Mouse (Mus musculus) MN1 (cell line): ENCODE results near the gene Dennd4a.

Experiments used
- DNase-seq: peaks from one replicate; pipeline ENCODE4 v3.0.0-alpha.2; 2016; ENCODE audit warnings: low spot score

The Dennd4a gene

DNA sequence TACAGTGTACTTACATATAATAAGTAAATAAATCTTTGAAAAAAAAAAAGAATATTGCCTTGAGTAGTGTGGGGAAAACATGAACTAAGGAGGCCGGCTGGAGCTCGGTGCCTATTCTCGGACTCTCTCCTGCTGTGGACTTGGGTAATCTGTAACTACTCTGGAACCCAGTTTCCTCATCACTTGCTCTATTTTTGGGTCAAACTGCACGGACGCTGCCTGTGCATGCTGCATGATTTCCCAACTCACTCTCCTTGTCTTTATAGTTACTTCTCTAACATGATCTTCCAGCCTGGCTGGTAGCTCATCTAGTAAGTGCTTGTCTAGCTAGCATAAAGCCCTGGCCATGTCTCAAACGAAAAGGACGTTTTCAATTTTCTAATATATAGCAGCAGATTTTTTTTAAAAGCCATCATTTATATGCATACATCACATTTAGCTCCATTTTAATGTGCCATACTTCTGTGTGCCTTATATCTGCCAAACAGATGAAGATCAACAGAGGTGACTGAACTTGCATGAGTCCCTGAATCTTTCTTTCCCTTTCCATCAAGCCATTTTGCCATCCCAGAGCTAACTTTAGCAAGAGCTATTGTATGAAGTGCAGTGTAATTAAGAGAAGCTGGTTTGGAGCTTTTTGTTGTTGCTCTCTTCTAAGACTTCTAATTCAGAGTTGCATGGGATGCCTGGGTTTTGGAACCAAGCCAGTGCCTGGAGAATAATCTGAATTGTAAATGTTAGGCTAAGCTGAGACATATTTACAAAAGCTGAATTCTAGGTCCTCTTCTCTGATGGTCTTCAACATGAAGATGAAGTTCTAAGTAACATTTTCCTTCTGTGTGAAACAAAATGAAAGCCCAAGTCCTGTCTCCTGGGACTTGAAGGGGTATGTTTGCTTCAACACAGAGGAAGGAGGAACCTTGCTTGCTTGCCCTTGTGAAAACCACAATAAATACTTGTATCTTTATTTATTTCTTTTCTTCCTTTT is 20.2 kb upstream of the Dennd4a start:
- DNase-seq, result no peak

DNA sequence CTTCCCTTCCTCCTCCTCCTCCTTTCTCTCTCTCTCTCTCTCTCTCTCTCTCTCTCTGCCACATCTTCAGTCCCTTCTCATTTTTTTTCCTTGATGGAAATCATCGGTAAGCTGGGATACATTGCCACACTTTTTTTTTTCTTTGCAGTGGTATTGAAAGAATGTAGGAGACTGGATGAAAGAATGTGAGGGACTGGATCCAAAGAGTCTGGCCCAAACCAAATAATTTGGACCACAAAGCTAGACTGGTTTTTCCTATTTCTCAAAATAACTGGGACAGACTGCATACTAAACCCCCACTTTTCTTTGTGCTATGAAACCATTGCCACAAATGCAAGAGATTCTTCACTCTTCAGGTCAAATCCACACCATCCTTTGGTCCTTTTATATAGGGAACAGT is 19.5 kb upstream of the Dennd4a start:
- DNase-seq, result no peak

DNA sequence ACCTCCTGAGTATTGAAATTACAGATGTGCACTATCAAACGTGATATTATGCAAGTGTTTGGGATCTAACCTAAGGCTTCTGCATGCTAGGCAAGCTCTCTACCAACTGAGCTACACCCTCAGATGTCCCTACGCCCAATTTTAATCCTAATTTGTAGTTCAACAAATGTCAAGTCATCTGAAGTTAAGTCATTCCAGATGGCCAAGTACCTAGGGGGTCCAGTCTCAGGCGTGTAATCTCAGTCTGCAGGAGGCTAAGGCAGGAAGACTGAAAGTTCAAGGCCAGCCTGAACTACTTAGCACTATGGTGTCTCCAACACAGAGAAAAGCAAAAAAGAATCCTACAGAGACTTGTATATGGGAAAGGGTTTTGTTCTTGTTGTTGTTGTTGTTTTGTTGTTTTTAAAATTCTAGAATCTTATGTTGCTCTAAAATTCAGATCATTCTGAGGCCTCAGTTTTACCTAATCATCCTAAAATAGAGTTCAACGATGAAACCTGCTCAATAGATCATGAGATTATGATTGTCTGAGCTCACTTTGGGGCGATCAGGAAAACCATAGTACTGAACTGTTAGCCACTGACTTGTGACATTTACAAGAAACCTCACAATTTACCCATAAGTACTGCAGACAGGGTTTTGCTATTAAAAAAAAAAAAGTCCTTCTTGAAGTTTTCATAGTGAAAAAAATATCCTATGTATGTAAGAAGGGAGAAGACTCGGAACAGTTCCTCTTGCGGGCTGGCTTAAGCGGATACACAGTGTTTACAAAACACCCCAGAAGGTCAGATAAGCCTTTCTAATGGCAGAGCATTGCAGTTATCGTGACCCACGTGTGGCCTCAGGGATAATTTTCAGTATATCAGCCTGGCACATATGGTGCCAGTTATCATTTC is 18.5 kb upstream of the Dennd4a start:
- no peak for DNase-seq

- DNase-seq, result no peak
These were observed 17.9 kb upstream of the Dennd4a start for GRCm38 (mm10) chr9:64793275-64793590.

- DNase-seq, result no peak
These were observed 17.3 kb upstream of the Dennd4a start for GRCm38 (mm10) chr9:64793794-64794193.

- DNase-seq, result no peak
These were observed 16.4 kb upstream of the Dennd4a start for GRCm38 (mm10) chr9:64794448-64795420.

DNA sequence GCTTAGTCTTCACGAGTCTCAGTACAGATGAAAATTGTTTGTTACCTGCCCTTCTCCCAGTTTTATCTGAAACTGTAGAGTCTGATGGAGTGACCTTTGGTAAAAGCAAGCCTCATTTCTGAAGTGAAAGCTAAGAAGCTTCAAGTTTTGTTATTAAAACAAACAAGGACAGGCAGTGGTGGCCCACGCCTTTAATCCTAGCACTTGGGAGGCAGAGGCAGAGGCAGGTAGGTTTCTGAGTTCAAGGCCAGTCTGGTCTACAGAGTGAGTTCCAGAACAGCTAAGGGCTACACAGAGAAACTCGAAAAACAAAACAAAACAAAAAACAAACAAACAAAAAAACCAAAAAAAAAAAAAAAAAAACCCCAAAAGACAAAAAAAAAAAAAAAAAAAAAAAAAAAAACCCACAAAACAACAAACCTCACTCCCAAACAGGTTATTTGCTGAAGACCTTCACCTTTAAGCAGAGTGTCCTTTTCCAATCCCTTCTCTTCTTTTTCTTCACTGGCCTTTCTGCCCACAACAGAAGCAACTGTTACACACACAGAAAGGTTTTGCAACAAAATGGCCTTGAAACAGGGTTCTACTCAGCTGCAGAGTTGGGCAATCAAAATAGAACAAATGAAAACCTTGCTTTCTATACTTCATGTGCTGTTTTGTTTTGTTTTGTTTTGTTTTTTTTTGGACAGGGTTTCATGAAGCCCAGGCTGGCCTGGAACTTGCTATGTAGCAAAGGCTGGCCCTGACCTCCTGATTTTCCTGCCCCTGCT is 15.1 kb upstream of the Dennd4a start:
- DNase-seq, result no peak

- no peak for DNase-seq
These were observed 13.7 kb upstream of the Dennd4a start for GRCm38 (mm10) chr9:64797392-64797791.

- DNase-seq, result no peak
These were observed 13.0 kb upstream of the Dennd4a start for GRCm38 (mm10) chr9:64798099-64798498.

DNA sequence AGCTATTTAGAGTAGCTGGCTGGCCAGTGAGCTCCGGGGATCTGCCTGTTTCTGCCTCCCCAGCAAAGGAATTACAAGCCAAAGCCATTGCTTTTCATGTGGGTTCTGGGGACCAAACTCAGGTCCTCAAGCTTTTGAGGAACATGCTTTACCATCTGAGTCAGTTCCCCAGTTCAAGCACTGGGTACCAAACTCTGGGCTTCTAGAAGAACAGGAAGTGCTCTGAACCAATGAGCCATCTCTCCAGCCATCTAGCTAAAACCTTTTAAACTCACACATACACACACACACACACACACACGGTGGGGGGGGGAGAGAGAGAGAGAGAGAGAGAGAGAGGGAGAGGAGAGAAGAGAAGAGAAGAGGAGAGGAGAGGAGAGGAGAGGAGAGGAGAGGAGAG is 12.3 kb upstream of the Dennd4a start:
- no peak for DNase-seq

GRCm38 (mm10) chr9:64799504-64799903 is 11.6 kb upstream of the Dennd4a start:
- no peak for DNase-seq

- no peak for DNase-seq
These were observed 8.6 kb upstream of the Dennd4a start for GRCm38 (mm10) chr9:64802561-64802960.

DNA sequence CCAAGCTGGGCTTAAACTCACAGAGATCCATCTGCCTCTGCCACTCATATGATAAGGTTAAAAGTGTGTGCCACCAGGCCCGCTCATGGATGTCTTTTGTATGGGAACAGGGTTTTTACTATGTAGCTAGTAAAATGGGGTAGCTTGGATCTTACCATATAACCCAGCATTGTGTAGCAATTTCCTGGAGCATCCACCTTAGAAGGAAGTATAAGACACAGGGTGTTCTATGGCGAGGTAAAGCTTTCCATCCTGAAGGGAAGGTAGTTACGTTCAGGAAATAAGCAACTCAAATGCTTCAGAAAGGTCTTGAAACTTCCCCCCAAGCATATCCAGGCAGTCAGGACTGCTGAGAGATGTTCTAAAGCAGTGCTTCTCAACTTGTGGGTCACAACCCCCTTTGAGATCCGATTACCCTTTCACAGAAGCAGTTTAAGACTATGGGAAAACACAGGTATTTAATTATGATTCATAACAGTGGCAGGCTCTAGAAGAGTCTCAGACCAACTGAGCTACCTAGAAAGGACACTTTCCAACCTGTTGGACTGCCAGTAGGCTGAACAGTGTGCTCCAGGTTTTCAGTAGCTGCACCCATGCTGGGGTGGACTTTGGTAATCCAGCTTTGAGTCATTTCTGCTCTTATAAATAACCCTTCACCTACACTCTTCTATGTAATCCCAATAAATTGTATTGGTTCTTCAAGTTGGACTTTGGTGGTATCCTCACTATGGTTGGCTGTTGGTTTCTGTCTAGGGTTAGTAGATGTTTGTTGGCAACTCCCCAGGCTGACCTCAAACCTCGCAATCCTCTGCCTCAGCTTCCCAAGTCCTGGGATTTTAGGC is 7.5 kb upstream of the Dennd4a start:
- no peak for DNase-seq

DNA sequence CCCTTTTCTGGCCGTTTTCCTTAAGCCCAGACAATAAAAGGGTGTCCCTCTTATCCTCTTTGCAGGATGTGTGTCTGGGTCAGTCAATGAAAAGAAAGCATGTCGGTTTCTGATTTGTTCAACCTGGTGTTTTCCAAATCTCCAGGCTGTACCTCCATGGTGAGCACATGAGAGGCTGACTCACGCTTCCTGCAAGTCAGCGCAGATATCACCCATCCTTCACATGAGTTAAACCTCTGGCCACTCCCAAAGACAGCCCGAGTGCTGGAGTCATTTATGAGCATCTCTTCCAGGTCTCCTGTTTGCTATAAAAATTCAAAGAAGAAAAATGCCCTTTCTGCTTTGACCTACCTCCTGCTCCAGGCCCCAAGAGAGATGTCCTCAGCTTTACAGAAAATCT is 5.3 kb upstream of the Dennd4a start:
- DNase-seq, result peak; percentile 13

DNA sequence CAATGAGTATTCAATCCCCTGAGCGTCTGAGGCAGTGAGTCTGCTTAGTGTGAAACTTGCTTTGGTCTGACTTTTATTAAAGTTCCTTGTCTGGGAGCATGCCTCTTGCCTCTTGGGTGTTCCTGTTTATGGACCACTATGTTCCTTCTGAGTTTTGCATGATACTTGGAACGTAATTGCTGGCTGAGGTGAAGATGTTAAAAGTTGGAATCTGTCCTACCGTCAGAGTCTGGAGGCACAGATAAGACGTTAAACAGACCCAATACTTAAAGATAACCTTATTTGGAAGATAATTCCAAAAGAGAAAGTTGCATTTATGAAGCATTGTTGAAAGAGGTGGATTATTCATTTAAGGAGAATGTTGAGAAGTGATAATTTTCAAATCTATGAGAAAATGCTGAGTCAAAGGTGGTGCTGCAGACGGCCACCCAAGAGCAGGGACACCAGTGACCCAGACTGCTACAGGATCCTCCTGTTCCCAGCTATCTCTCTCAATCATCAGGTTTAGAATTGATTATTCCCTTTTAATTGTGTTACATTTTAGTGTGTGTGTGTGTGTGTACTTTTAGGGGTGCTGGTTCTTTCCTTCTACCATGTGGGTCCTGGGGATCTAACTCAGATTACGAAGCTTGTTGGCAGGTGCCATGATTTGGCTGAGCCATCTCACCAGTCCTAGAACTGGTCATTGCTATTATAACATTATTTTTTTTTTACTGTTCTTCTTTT is 4.6 kb upstream of the Dennd4a start:
- peak; percentile 14 for DNase-seq

DNA sequence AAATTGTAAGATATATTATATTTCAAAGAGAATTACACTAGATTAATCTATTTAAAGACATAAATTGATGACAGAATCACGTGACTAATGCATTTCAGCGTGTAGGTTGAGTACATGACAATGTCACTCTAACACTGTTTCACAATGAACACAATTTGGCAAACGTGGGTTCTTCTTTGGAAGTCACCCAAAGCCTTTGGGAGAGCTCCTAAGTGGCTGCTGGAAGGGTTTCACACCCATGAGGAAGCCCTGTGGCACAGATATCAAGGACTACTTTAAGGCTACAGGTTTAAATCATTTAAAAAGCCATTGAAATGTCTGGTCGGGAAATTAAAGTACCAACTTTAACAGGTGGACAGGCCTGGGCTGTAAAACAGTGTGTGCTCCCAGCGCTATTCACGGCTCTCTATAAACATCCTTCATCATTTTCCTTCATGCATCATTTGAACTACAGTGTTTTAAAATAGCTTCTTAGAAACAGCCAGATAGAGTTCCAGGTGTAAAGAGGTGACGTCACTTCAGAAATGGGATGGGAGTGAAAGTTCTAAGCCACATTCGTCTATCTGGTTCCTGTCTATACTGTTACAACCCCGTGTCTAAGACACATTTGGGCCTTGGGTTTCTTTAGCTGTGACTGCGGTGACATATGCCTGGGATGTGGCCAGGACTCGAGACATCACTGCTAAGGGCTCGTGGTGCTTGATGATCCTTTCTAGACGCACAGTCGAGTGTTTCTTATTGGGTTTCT is 3.9 kb upstream of the Dennd4a start:
- peak; percentile 13 for DNase-seq

DNA sequence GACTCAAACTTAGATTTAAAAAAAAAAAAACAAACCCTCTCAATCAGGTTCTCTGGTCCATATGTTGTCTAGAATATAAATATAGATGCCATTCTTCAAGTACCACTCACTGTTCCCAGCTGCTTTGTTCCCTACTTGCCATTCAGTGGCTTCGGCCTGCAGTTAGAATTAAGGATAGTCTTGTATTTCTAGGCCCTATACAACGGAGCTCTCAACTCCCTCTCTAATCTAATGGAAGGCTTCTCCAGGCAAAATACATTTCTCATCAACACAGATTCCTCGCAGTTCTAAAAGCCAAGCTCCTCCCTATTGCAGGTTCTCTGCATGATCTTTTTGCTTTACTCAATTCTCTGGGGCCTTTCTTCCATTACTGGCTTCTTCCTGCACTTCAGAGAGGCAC is 1.3 kb upstream of the Dennd4a start:
- peak; percentile 11 for DNase-seq
